Mouse (Mus musculus): ENCODE measurements around the gene Nrxn1.

- TF ChIP-seq GATA1 (IDR thresholded peaks at IDR 0.05; ENCODE audit: low read length): no peak
- no peak for TF ChIP-seq TAL1 (IDR thresholded peaks at IDR 0.05; ENCODE audit: low read length)
These were observed 700.1 kb downstream of the Nrxn1 start for GRCm38 (mm10) chr17:90392751-90393150.

All from erythroblast, embryonic 14.5 days (primary cell).